Mouse (Mus musculus): ENCODE measurements around the gene Trip10. TPM values are rescaled to one million over a fixed set of nuclear protein-coding genes. Genes with fewer than 3 reads are reported as not detected.

Gene Trip10
- polyA plus RNA-seq, 1 experiment from 2014 or later, result 26.3 TPM

GRCm38 (mm10) chr17:57264972-57265945 lies 16.0 kb downstream of the Trip10 start:
- Histone ChIP-seq H3K4me3 (ENCODE audit: low read depth, low read length) (peak overlapping the region; percentile 11; the same call in 1 of the 2 replicates), H3K27ac (ENCODE audit: low read depth, low read length) (peak overlapping the region; percentile 69), H3K4me1 (replicated peaks; ENCODE audit: control insufficient read depth, insufficient read depth, low read length) (no peaks in the 10 kb centered on the region; the same call in 1 of the 2 replicates), H3K36me3 (ENCODE audit: control insufficient read depth, insufficient read depth) (peaks cover 30% of the 10 kb centered on the region), H3K4me2 (replicated peaks; ENCODE audit: low read depth) (peak overlapping the region; percentile 51), H3K27me3 (replicated peaks; ENCODE audit: control insufficient read depth, insufficient read depth, low read length) (no peaks in the 10 kb centered on the region), H3K9ac (ENCODE audit: low read depth, low read length) (no peak overlapping the region), H3K9me3 (ENCODE audit: control insufficient read depth) (no peaks in the 10 kb centered on the region)
- peak; percentile 60 for TF ChIP-seq CTCF (IDR thresholded peaks at IDR 0.05; ENCODE audit: low read depth)
- WGBS, result 35% methylated on average over 21 of the region's 22 CpGs
- ATAC-seq, result peak; percentile 82

- Histone ChIP-seq H3K4me2 (replicated peaks; ENCODE audit: low read depth) (no peak overlapping the region), H3K27me3 (replicated peaks; ENCODE audit: control insufficient read depth, insufficient read depth, low read length) (no peaks in the 10 kb centered on the region), H3K9ac (ENCODE audit: low read depth, low read length) (no peak overlapping the region), H3K4me3 (ENCODE audit: low read depth, low read length) (no peak overlapping the region), H3K27ac (ENCODE audit: low read depth, low read length) (no peak overlapping the region), H3K9me3 (ENCODE audit: control insufficient read depth) (no peaks in the 10 kb centered on the region), H3K4me1 (replicated peaks; ENCODE audit: control insufficient read depth, insufficient read depth, low read length) (no peaks in the 10 kb centered on the region; the same call in 1 of the 2 replicates), H3K36me3 (ENCODE audit: control insufficient read depth, insufficient read depth) (peaks cover 10% of the 10 kb centered on the region)
- ATAC-seq, result no peak
- WGBS, result 78% methylated on average over 6 of the region's 6 CpGs
- no peak for TF ChIP-seq CTCF (IDR thresholded peaks at IDR 0.05; ENCODE audit: low read depth)
Observed at GRCm38 (mm10) chr17:57267556-57268126, 18.4 kb downstream of the Trip10 start.

DNA sequence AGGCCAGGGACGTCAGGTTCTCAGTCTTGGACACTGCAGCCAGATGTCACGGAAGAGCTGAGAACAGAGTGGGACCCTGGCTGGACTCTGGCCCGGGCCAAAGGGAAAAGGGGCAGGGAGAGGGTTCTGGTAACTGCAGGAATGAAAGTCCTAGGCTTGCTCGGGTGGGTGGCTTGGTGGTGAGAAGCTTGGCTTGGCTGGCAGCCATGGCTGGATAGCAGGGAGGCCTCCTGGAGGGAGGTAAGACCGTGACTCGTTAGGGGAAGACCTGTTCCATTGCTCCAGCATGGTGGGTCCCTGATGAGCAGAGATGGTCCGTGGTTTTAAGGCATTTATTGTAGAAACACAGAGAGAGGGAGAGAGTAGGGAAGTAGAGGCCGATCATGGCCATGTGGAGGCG lies 22.0 kb downstream of the Trip10 start:
- no peak overlapping the region for H3K27ac ChIP-seq (ENCODE audit: low read depth, low read length)
- 63% methylated on average over 9 of the region's 9 CpGs for WGBS
- no peak for ATAC-seq
- no peak for TF ChIP-seq CTCF (IDR thresholded peaks at IDR 0.05; ENCODE audit: low read depth)
- no peaks in the 10 kb centered on the region for H3K9me3 ChIP-seq (ENCODE audit: control insufficient read depth)
- H3K9ac ChIP-seq (ENCODE audit: low read depth, low read length), result no peak overlapping the region
- no peak overlapping the region for H3K4me2 ChIP-seq (replicated peaks; ENCODE audit: low read depth)
- H3K4me3 ChIP-seq (ENCODE audit: low read depth, low read length), result no peak overlapping the region
- H3K4me1 ChIP-seq (replicated peaks; ENCODE audit: control insufficient read depth, insufficient read depth, low read length), result 0 out of 2 replicates have a peak, but pooled peaks cover 6% of the 10 kb centered on the region
- no peaks in the 10 kb centered on the region for H3K27me3 ChIP-seq (replicated peaks; ENCODE audit: control insufficient read depth, insufficient read depth, low read length)
- no peaks in the 10 kb centered on the region for H3K36me3 ChIP-seq (ENCODE audit: control insufficient read depth, insufficient read depth)

DNA sequence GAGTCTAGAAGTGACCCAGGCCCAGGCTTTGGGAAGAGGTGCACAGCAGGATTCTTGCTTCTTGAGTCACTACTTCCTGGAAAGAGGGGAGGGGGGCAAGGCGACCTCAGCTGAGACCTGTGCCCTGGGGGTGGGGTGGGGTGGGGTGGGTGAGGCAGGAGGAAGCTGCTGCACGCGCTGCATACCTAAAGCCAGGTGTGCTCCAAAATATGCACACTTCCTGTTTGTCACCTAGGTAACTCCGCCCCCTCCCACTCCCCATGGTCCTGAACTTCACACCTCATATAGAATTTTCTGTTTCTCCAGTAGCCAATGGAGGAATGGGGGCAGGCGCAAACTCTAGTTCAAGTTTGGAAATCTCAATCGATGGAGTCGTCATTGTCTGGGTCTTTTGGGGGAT lies 24.6 kb downstream of the Trip10 start:
- H3K9me3 ChIP-seq (ENCODE audit: control insufficient read depth), result no peaks in the 10 kb centered on the region
- H3K27me3 ChIP-seq (replicated peaks; ENCODE audit: control insufficient read depth, insufficient read depth, low read length), result no peaks in the 10 kb centered on the region
- H3K4me1 ChIP-seq (replicated peaks; ENCODE audit: control insufficient read depth, insufficient read depth, low read length), result 0 out of 2 replicates have a peak, but pooled peaks cover 6% of the 10 kb centered on the region
- no peak for ATAC-seq
- 0 out of 2 replicates have a peak overlapping the region, but pooled peaks have one; percentile 90 for H3K4me2 ChIP-seq (replicated peaks; ENCODE audit: low read depth)
- no peak overlapping the region for H3K9ac ChIP-seq (ENCODE audit: low read depth, low read length)
- no peak for TF ChIP-seq CTCF (IDR thresholded peaks at IDR 0.05; ENCODE audit: low read depth)
- no peaks in the 10 kb centered on the region for H3K36me3 ChIP-seq (ENCODE audit: control insufficient read depth, insufficient read depth)
- WGBS, result 24% methylated on average over 7 of the region's 7 CpGs
- no peak overlapping the region for H3K27ac ChIP-seq (ENCODE audit: low read depth, low read length)
- H3K4me3 ChIP-seq (ENCODE audit: low read depth, low read length), result no peak overlapping the region

GRCm38 (mm10) chr17:57274686-57275085 lies 25.4 kb downstream of the Trip10 start:
- peak overlapping the region; percentile 76; the same call in 1 of the 2 replicates for H3K27ac ChIP-seq (ENCODE audit: low read depth, low read length)
- no peaks in the 10 kb centered on the region for H3K9me3 ChIP-seq (ENCODE audit: control insufficient read depth)
- ATAC-seq, result no peak
- WGBS, result 6% methylated on average over 15 of the region's 15 CpGs
- H3K4me3 ChIP-seq (ENCODE audit: low read depth, low read length), result peak overlapping the region; percentile 61
- H3K9ac ChIP-seq (ENCODE audit: low read depth, low read length), result peak overlapping the region; percentile 54
- no peaks in the 10 kb centered on the region for H3K27me3 ChIP-seq (replicated peaks; ENCODE audit: control insufficient read depth, insufficient read depth, low read length)
- H3K4me1 ChIP-seq (replicated peaks; ENCODE audit: control insufficient read depth, insufficient read depth, low read length), result 0 out of 2 replicates have a peak, but pooled peaks cover 6% of the 10 kb centered on the region
- peak; percentile 13; the same call in 1 of the 2 replicates for TF ChIP-seq CTCF (IDR thresholded peaks at IDR 0.05; ENCODE audit: low read depth)
- H3K4me2 ChIP-seq (replicated peaks; ENCODE audit: low read depth), result peak overlapping the region; percentile 90
- H3K36me3 ChIP-seq (ENCODE audit: control insufficient read depth, insufficient read depth), result no peaks in the 10 kb centered on the region
